Mouse (Mus musculus): ENCODE results near the gene Itih5. TPM values are rescaled to one million over a fixed set of nuclear protein-coding genes. Genes with fewer than 3 reads are reported as not detected.

Gene Itih5
- polyA plus RNA-seq, 1 experiment from 2014 or later, result 3.0 TPM

GRCm38 (mm10) chr2:10157184-10157583, 3.8 kb downstream of the Itih5 start:
- Histone ChIP-seq H3K4me1 (ENCODE audit: insufficient read depth, low read depth, low read length) (peaks cover 11% of the 10 kb centered on the region; the same call in 1 of the 2 replicates), H3K27ac (ENCODE audit: low read length) (no peak overlapping the region), H3K4me2 (replicated peaks; ENCODE audit: low read depth, low read length) (no peak overlapping the region), H3K4me3 (ENCODE audit: low read depth, low read length) (no peak overlapping the region), H3K9ac (replicated peaks; ENCODE audit: low read depth) (no peak overlapping the region), H3K9me3 (ENCODE audit: low read length) (no peaks in the 10 kb centered on the region), H3K27me3 (replicated peaks; ENCODE audit: insufficient read depth, low read length) (no peaks in the 10 kb centered on the region), H3K36me3 (ENCODE audit: insufficient read depth, low read length) (no peaks in the 10 kb centered on the region)
- 69% methylated on average over 10 of the region's 10 CpGs for WGBS
- ATAC-seq (no peak), DNase-seq (ENCODE audit: low spot score) (no peak)
- TF ChIP-seq EP300 (IDR thresholded peaks at IDR 0.05) (no peak), CTCF (IDR thresholded peaks at IDR 0.05) (no peak)

GRCm38 (mm10) chr2:10162011-10162410, 8.6 kb downstream of the Itih5 start:
- Histone ChIP-seq H3K27me3 (replicated peaks; ENCODE audit: insufficient read depth, low read length) (no peaks in the 10 kb centered on the region), H3K36me3 (ENCODE audit: insufficient read depth, low read length) (no peaks in the 10 kb centered on the region), H3K27ac (ENCODE audit: low read length) (no peak overlapping the region), H3K4me2 (replicated peaks; ENCODE audit: low read depth, low read length) (no peak overlapping the region), H3K9ac (replicated peaks; ENCODE audit: low read depth) (no peak overlapping the region), H3K4me1 (ENCODE audit: insufficient read depth, low read depth, low read length) (no peaks in the 10 kb centered on the region), H3K9me3 (ENCODE audit: low read length) (no peaks in the 10 kb centered on the region), H3K4me3 (ENCODE audit: low read depth, low read length) (no peak overlapping the region)
- no peak for ATAC-seq
- no peak for TF ChIP-seq EP300 (IDR thresholded peaks at IDR 0.05)
- TF ChIP-seq CTCF (IDR thresholded peaks at IDR 0.05), result no peak
- 83% methylated on average over 4 of the region's 4 CpGs for WGBS
- no peak for DNase-seq (ENCODE audit: low spot score)

- H3K9ac ChIP-seq (replicated peaks; ENCODE audit: low read depth), result no peak overlapping the region
- H3K4me3 ChIP-seq (ENCODE audit: low read depth, low read length), result no peak overlapping the region
- DNase-seq (ENCODE audit: low spot score) (no peak), ATAC-seq (no peak)
- no peaks in the 10 kb centered on the region for H3K27me3 ChIP-seq (replicated peaks; ENCODE audit: insufficient read depth, low read length)
- H3K27ac ChIP-seq (ENCODE audit: low read length), result no peak overlapping the region
- H3K9me3 ChIP-seq (ENCODE audit: low read length), result no peaks in the 10 kb centered on the region
- no peaks in the 10 kb centered on the region for H3K36me3 ChIP-seq (ENCODE audit: insufficient read depth, low read length)
- H3K4me1 ChIP-seq (ENCODE audit: insufficient read depth, low read depth, low read length), result no peaks in the 10 kb centered on the region
- 45% methylated on average over 6 of the region's 6 CpGs for WGBS
- TF ChIP-seq EP300 (IDR thresholded peaks at IDR 0.05), result no peak
- no peak for TF ChIP-seq CTCF (IDR thresholded peaks at IDR 0.05)
- no peak overlapping the region for H3K4me2 ChIP-seq (replicated peaks; ENCODE audit: low read depth, low read length)
Observed at GRCm38 (mm10) chr2:10166635-10167034, 13.3 kb downstream of the Itih5 start.

GRCm38 (mm10) chr2:10167283-10167682, 13.9 kb downstream of the Itih5 start:
- Histone ChIP-seq H3K9ac (replicated peaks; ENCODE audit: low read depth) (no peak overlapping the region), H3K27me3 (replicated peaks; ENCODE audit: insufficient read depth, low read length) (no peaks in the 10 kb centered on the region), H3K27ac (ENCODE audit: low read length) (no peak overlapping the region), H3K4me1 (ENCODE audit: insufficient read depth, low read depth, low read length) (no peaks in the 10 kb centered on the region), H3K9me3 (ENCODE audit: low read length) (no peaks in the 10 kb centered on the region), H3K4me2 (replicated peaks; ENCODE audit: low read depth, low read length) (no peak overlapping the region), H3K4me3 (ENCODE audit: low read depth, low read length) (no peak overlapping the region), H3K36me3 (ENCODE audit: insufficient read depth, low read length) (no peaks in the 10 kb centered on the region)
- no peak for TF ChIP-seq EP300 (IDR thresholded peaks at IDR 0.05)
- TF ChIP-seq CTCF (IDR thresholded peaks at IDR 0.05), result no peak
- 81% methylated on average over 11 of the region's 11 CpGs for WGBS
- DNase-seq (ENCODE audit: low spot score), result no peak
- no peak for ATAC-seq

- ATAC-seq (no peak), DNase-seq (ENCODE audit: low spot score) (peak; percentile 22)
- no peak for TF ChIP-seq EP300 (IDR thresholded peaks at IDR 0.05)
- Histone ChIP-seq H3K9ac (replicated peaks; ENCODE audit: low read depth) (no peak overlapping the region), H3K9me3 (ENCODE audit: low read length) (no peaks in the 10 kb centered on the region), H3K27me3 (replicated peaks; ENCODE audit: insufficient read depth, low read length) (no peaks in the 10 kb centered on the region), H3K4me3 (ENCODE audit: low read depth, low read length) (no peak overlapping the region), H3K4me2 (replicated peaks; ENCODE audit: low read depth, low read length) (no peak overlapping the region), H3K4me1 (ENCODE audit: insufficient read depth, low read depth, low read length) (no peaks in the 10 kb centered on the region), H3K27ac (ENCODE audit: low read length) (no peak overlapping the region), H3K36me3 (ENCODE audit: insufficient read depth, low read length) (no peaks in the 10 kb centered on the region)
- WGBS, result 42% methylated on average over 8 of the region's 8 CpGs
Observed at GRCm38 (mm10) chr2:10168016-10168415, 14.6 kb downstream of the Itih5 start.

GRCm38 (mm10) chr2:10169991-10170390, 16.6 kb downstream of the Itih5 start:
- no peaks in the 10 kb centered on the region for H3K36me3 ChIP-seq (ENCODE audit: insufficient read depth, low read length)
- H3K9me3 ChIP-seq (ENCODE audit: low read length), result no peaks in the 10 kb centered on the region
- 87% methylated on average over 16 of the region's 16 CpGs for WGBS
- H3K9ac ChIP-seq (replicated peaks; ENCODE audit: low read depth), result no peak overlapping the region
- DNase-seq (ENCODE audit: low spot score) (no peak), ATAC-seq (no peak)
- H3K27me3 ChIP-seq (replicated peaks; ENCODE audit: insufficient read depth, low read length), result no peaks in the 10 kb centered on the region
- no peak overlapping the region for H3K4me2 ChIP-seq (replicated peaks; ENCODE audit: low read depth, low read length)
- TF ChIP-seq EP300 (IDR thresholded peaks at IDR 0.05) (no peak), CTCF (IDR thresholded peaks at IDR 0.05) (no peak)
- H3K4me3 ChIP-seq (ENCODE audit: low read depth, low read length), result no peak overlapping the region
- no peaks in the 10 kb centered on the region for H3K4me1 ChIP-seq (ENCODE audit: insufficient read depth, low read depth, low read length)
- H3K27ac ChIP-seq (ENCODE audit: low read length), result no peak overlapping the region

GRCm38 (mm10) chr2:10193553-10193952, 40.2 kb downstream of the Itih5 start:
- Histone ChIP-seq H3K27me3 (replicated peaks; ENCODE audit: insufficient read depth, low read length) (no peaks in the 10 kb centered on the region), H3K4me2 (replicated peaks; ENCODE audit: low read depth, low read length) (no peak overlapping the region), H3K36me3 (ENCODE audit: insufficient read depth, low read length) (no peaks in the 10 kb centered on the region), H3K9me3 (ENCODE audit: low read length) (no peaks in the 10 kb centered on the region), H3K4me3 (ENCODE audit: low read depth, low read length) (no peak overlapping the region), H3K4me1 (ENCODE audit: insufficient read depth, low read depth, low read length) (no peaks in the 10 kb centered on the region), H3K27ac (ENCODE audit: low read length) (0 out of 2 replicates have a peak overlapping the region, but pooled peaks have one; percentile 14), H3K9ac (replicated peaks; ENCODE audit: low read depth) (no peak overlapping the region)
- ATAC-seq (peak; percentile 60), DNase-seq (ENCODE audit: low spot score) (peak; percentile 41)
- TF ChIP-seq CTCF (IDR thresholded peaks at IDR 0.05) (no peak), EP300 (IDR thresholded peaks at IDR 0.05) (no peak)
- WGBS, result 22% methylated on average over 3 of the region's 3 CpGs
